18 mouse cellular contexts compared by ENCODE assay signal in the genomic region with DNA sequence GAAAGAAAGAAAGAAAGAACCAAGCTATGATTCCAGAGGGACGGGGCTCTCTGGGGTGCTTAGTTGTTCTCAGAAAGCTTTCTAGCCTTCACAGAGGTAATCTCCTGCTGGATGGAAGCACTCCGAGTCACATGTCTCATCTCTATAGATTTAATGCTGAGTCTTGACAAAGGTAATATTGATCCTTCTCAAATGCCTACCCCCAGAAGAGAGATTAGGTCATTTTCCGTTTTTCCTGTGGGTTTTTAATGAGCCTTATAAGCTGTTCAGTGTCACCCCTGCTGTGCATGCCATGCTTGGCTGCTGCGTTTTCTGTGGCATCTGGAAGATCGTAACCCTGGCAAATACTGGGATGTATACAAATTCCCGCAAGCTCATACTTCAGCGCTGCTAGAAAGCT.
DNase-seq lines count a peak whose midpoint lies in the region; ATAC-seq lines count a peak whose summit lies in the region.
"Had no signal": no experiment of that assay in that cellular context is flagged by ENCODE, and none has a peak within 500 bp of the region (broad histone marks: within the 10 kb centered on the region; RNA-seq: fewer than 3 reads in every experiment).

No protein-coding gene starts in this region.

- peak; percentile 6 for DNase-seq in left cerebral cortex, postnatal 4 days
- no peak for DNase-seq in left cerebral cortex, adult 11 months (ENCODE audit: low spot score)
- DNase-seq in mesoderm, embryonic 11.5 days (ENCODE audit: low read depth, low spot score) = peak; percentile 48
- DNase-seq in retina, embryonic 14.5 days (ENCODE audit: low spot score) = peak; percentile 52
- DNase-seq in lung, postnatal 25 days (ENCODE audit: low spot score) = no peak
- DNase-seq: cerebellum, adult 8-10 months; kidney, adult 9 months; kidney, postnatal 4 days; layer of hippocampus, postnatal 36 days; lung, postnatal 36 days; right cerebral cortex, postnatal 25 days had no signal

- peak overlapping the region; percentile 8 for H3K4me3 ChIP-seq in forebrain, embryonic 15.5 days
- H3K4me3 ChIP-seq: erythroblast, embryonic 14.5 days; heart, embryonic 13.5 days; hindbrain, embryonic 15.5 days had no signal

- H3K36me3 ChIP-seq in forebrain, embryonic 15.5 days = no peaks in the 10 kb centered on the region
- H3K36me3 ChIP-seq: G1E; heart, embryonic 13.5 days; hindbrain, embryonic 15.5 days had no signal

- H3K9ac ChIP-seq in forebrain, embryonic 15.5 days (replicated peaks) = no peak overlapping the region
- H3K9ac ChIP-seq: heart, embryonic 13.5 days; hindbrain, embryonic 15.5 days; liver, embryonic 14.5 days had no signal

- intact Hi-C loops in left cerebral cortex, postnatal 4 days (cut with DNase I) = no loop called here

- no peak overlapping the region for H3K27ac ChIP-seq in forebrain, embryonic 15.5 days (replicated peaks)
- H3K27ac ChIP-seq: heart, embryonic 13.5 days; hindbrain, embryonic 15.5 days; liver, embryonic 14.5 days had no signal

- 20% methylated on average over 7 of the region's 7 CpGs for WGBS in forebrain, embryonic 15.5 days

- no peaks in the 10 kb centered on the region for H3K27me3 ChIP-seq in forebrain, embryonic 15.5 days
- H3K27me3 ChIP-seq: heart, embryonic 13.5 days; hindbrain, embryonic 15.5 days had no signal

- peak overlapping the region; percentile 24 for H3K4me2 ChIP-seq in forebrain, embryonic 15.5 days (replicated peaks)
- H3K4me2 ChIP-seq: heart, embryonic 13.5 days; hindbrain, embryonic 15.5 days had no signal

- no peaks in the 10 kb centered on the region for H3K9me3 ChIP-seq in forebrain, embryonic 15.5 days
- H3K9me3 ChIP-seq: heart, embryonic 13.5 days; hindbrain, embryonic 15.5 days had no signal

- ATAC-seq in forebrain, embryonic 15.5 days (replicated peaks) = peak; percentile 55; the same call in 1 of the 2 replicates
- no peak for ATAC-seq in monocyte, adult 5-6 weeks (replicated peaks; ENCODE audit: insufficient number of reproducible peaks, low FRiP score, low TSS enrichment, poor library complexity, severe bottlenecking)

- H3K4me1 ChIP-seq in forebrain, embryonic 15.5 days = peaks cover 4% of the 10 kb centered on the region
- H3K4me1 ChIP-seq: heart, embryonic 13.5 days had no signal

Comparison
In these comparisons a context has a peak if more than half of its experiments do, and no peak if none do; other contexts are left out.
1. DNase-seq: peak in left cerebral cortex, postnatal 4 days (single experiment), mesoderm, embryonic 11.5 days (single experiment) and retina, embryonic 14.5 days (single experiment); none in left cerebral cortex, adult 11 months (single experiment) and lung, postnatal 25 days (single experiment).